Mouse (Mus musculus) midbrain, embryonic 11.5 days (tissue): Measurements from ENCODE around the gene Trp53. TPM values are rescaled to one million over a fixed set of nuclear protein-coding genes. Genes with fewer than 3 reads are reported as not detected.

Experiments
- ATAC-seq: fragments of 200-750 bp; cut with Nextera tagmentation; 2 replicates; pipeline ENCODE4 v1.8.0; 2017; ENCODE audit warnings: moderate TSS enrichment, moderate library complexity; ENCODE audit not compliant: low FRiP score
- DNase-seq: peaks from one replicate; pipeline ENCODE4 v3.0.0; 2015; ENCODE audit warnings: low spot score; ENCODE audit errors: missing footprints
- H3K27ac ChIP-seq: fragments of 300-500 bp; sonication (generic); 2 replicates; pipeline ENCODE4 v1.5.1; 2014; ENCODE audit warnings: low read depth, low read length
- H3K27me3 ChIP-seq: fragments of 300-500 bp; sonication (generic); 2 replicates; pipeline ENCODE4 v1.6.1; 2014; ENCODE audit warnings: mild to moderate bottlenecking, low read length, moderate library complexity, mixed read lengths; ENCODE audit not compliant: control insufficient read depth, insufficient read depth
- H3K36me3 ChIP-seq: fragments of 300-500 bp; sonication (generic); 2 replicates; pipeline ENCODE4 v1.6.1; 2014; ENCODE audit warnings: mild to moderate bottlenecking, low read length, moderate library complexity, mixed read lengths; ENCODE audit not compliant: control insufficient read depth, insufficient read depth
- H3K4me1 ChIP-seq: fragments of 300-500 bp; sonication (generic); 2 replicates; pipeline ENCODE4 v1.6.1; 2014; ENCODE audit warnings: low read length; ENCODE audit not compliant: control insufficient read depth, insufficient read depth
- H3K4me2 ChIP-seq: fragments of 300-500 bp; sonication (generic); 2 replicates; pipeline ENCODE4 v1.6.1; 2014; ENCODE audit warnings: mild to moderate bottlenecking, moderate library complexity
- H3K4me3 ChIP-seq: fragments of 300-500 bp; sonication (generic); 2 replicates; pipeline ENCODE4 v1.5.1; 2014; ENCODE audit warnings: low read depth, low read length
- H3K9ac ChIP-seq: fragments of 300-500 bp; sonication (generic); 2 replicates; pipeline ENCODE4 v1.6.1; 2014; ENCODE audit warnings: low read length
- H3K9me3 ChIP-seq: fragments of 300-500 bp; sonication (generic); 2 replicates; pipeline ENCODE4 v1.6.1; 2016; ENCODE audit warnings: low read length; ENCODE audit not compliant: control insufficient read depth
- WGBS: fragments of 180-500 bp; shearing (Covaris S2); extraction: QIAGEN DNeasy Blood & Tissue Kit; methylation state at CpG from one replicate; pipeline ENCODE4 v1.1.7; 2014; 5-methylcytosine and 5-hydroxymethylcytosine counted together
- polyA plus RNA-seq: library from polyadenylated mRNA; unstranded; fragments of >200 nt; fragmentation: Nextera tagmentation; extraction: Ambion mirVana; gene quantifications from 2 replicates; pipeline ENCODE4 v1.2.1, GENCODE M21; 2014

Gene Trp53
- polyA plus RNA-seq, 1 experiment from 2014 or later: 147 TPM

GRCm38 (mm10) chr11:69559183-69559582 is 21.0 kb upstream of the Trp53 start:
- 0 out of 2 replicates have a peak, but pooled peaks cover 2% of the 10 kb centered on the region for H3K27me3 ChIP-seq
- no peak overlapping the region for H3K27ac ChIP-seq
- ATAC-seq (no peak), DNase-seq (no peak)
- peaks cover 5% of the 10 kb centered on the region for H3K36me3 ChIP-seq
- 10% methylated on average over 5 of the region's 5 CpGs for WGBS
- H3K4me2 ChIP-seq: peak overlapping the region; percentile 100
- peaks cover 62% of the 10 kb centered on the region for H3K4me1 ChIP-seq
- H3K4me3 ChIP-seq: peak overlapping the region; percentile 69
- peak overlapping the region; percentile 94 for H3K9ac ChIP-seq
- H3K9me3 ChIP-seq: no peaks in the 10 kb centered on the region

- Histone ChIP-seq H3K4me3 (peak within 1 kb of the TSS; percentile 69), H3K27me3 (0 out of 2 replicates have a peak, but pooled peaks cover 2% of the 10 kb centered on the region), H3K27ac (peak within 1 kb of the TSS; percentile 72), H3K9me3 (no peaks in the 10 kb centered on the region), H3K4me2 (peak within 1 kb of the TSS; percentile 100), H3K9ac (peak within 1 kb of the TSS; percentile 94), H3K36me3 (peaks cover 7% of the 10 kb centered on the region), H3K4me1 (peaks cover 58% of the 10 kb centered on the region)
- ATAC-seq (peak; percentile 69), DNase-seq (peak; percentile 97)
- 1% methylated on average over 57 of the region's 59 CpGs for WGBS
Observed at GRCm38 (mm10) chr11:69559851-69560765, 20.1 kb upstream of the Trp53 start, which contains the start of gene Efnb3. Gene Efnb3, minus strand, starts transcription at chr11:69560205.

DNA sequence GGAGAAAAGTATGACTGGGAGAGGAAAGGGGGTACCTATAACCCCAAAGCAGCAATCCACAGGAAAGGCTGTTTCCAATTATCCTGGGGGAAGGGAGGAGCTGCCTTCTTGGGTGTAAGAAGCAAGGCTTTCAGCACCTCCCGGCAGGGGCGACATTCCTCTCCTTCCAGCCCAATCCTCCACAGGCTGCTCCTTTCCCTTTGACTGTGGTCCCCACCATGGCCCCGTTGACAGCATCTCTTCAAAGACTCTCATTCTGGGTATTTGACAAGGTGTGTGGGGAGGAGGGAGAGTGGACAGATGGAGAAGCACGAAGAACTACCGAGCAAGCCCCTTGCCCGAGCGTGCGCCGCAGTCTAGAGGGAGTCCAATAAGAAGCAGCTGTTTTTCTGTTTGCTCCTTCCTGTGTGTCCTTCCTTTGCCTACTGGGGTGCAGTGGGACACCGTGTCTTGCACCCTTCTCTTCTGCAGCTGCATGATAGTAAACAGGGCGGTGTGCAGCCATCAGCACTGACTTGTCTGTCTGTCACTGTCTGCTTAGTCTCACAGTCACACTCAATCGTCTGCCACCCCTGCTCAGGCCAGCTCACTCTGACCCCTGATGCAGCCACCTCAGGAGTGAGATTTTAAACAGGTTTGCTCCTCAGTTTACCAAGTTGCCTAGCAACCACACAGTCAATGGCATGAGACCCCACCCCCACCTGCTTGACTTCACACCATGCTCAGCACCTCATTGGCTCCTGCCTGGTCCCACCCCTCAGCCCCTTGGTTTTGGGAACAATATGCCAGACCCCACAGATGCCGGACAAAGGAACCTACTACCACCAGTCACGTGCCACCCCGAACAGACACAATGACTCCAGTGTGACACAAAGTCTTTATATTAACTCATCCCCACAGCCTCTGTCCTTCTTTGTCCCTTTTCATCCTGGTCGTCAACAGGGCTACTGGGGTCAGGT is 19.0 kb upstream of the Trp53 start:
- Histone ChIP-seq H3K9me3 (no peaks in the 10 kb centered on the region), H3K36me3 (peaks cover 9% of the 10 kb centered on the region), H3K4me3 (0 out of 2 replicates have a peak overlapping the region, but pooled peaks have one; percentile 1), H3K4me1 (peaks cover 58% of the 10 kb centered on the region), H3K4me2 (peak overlapping the region; percentile 100; the same call in 1 of the 2 replicates), H3K27ac (peak overlapping the region; percentile 72), H3K9ac (peak overlapping the region; percentile 32), H3K27me3 (0 out of 2 replicates have a peak, but pooled peaks cover 2% of the 10 kb centered on the region)
- 11% methylated on average over 16 of the region's 16 CpGs for WGBS
- peak; percentile 71 for ATAC-seq
- DNase-seq: peak; percentile 93

GRCm38 (mm10) chr11:69563373-69563772 is 16.8 kb upstream of the Trp53 start:
- Histone ChIP-seq H3K27ac (no peak overlapping the region), H3K4me2 (no peak overlapping the region), H3K9me3 (no peaks in the 10 kb centered on the region), H3K4me3 (no peak overlapping the region), H3K27me3 (0 out of 2 replicates have a peak, but pooled peaks cover 2% of the 10 kb centered on the region), H3K36me3 (peaks cover 9% of the 10 kb centered on the region), H3K9ac (no peak overlapping the region), H3K4me1 (peaks cover 36% of the 10 kb centered on the region)
- no peak for DNase-seq
- no peak for ATAC-seq
- 80% methylated on average over 13 of the region's 13 CpGs for WGBS

GRCm38 (mm10) chr11:69564391-69564790 is 15.8 kb upstream of the Trp53 start:
- H3K4me1 ChIP-seq: peaks cover 26% of the 10 kb centered on the region
- no peak overlapping the region for H3K27ac ChIP-seq
- no peak for ATAC-seq
- no peak overlapping the region for H3K4me2 ChIP-seq
- no peak for DNase-seq
- H3K9ac ChIP-seq: no peak overlapping the region
- no peak overlapping the region for H3K4me3 ChIP-seq
- WGBS: 52% methylated on average over 3 of the region's 3 CpGs
- peaks cover 9% of the 10 kb centered on the region for H3K36me3 ChIP-seq
- H3K9me3 ChIP-seq: no peaks in the 10 kb centered on the region
- H3K27me3 ChIP-seq: 0 out of 2 replicates have a peak, but pooled peaks cover 2% of the 10 kb centered on the region

GRCm38 (mm10) chr11:69565131-69565530 is 15.0 kb upstream of the Trp53 start:
- H3K9ac ChIP-seq: no peak overlapping the region
- 0 out of 2 replicates have a peak, but pooled peaks cover 2% of the 10 kb centered on the region for H3K27me3 ChIP-seq
- H3K27ac ChIP-seq: no peak overlapping the region
- ATAC-seq (no peak), DNase-seq (no peak)
- no peak overlapping the region for H3K4me3 ChIP-seq
- WGBS: 76% methylated on average over 8 of the region's 8 CpGs
- H3K9me3 ChIP-seq: no peaks in the 10 kb centered on the region
- peaks cover 22% of the 10 kb centered on the region for H3K4me1 ChIP-seq
- H3K4me2 ChIP-seq: no peak overlapping the region
- peaks cover 14% of the 10 kb centered on the region for H3K36me3 ChIP-seq

GRCm38 (mm10) chr11:69575220-69575619 is 4.9 kb upstream of the Trp53 start:
- H3K4me3 ChIP-seq: no peak overlapping the region
- WGBS: 66% methylated on average over 3 of the region's 3 CpGs
- no peak overlapping the region for H3K4me2 ChIP-seq
- no peak overlapping the region for H3K27ac ChIP-seq
- ATAC-seq (no peak), DNase-seq (no peak)
- H3K9me3 ChIP-seq: no peaks in the 10 kb centered on the region
- peaks cover 7% of the 10 kb centered on the region; the same call in 1 of the 2 replicates for H3K36me3 ChIP-seq
- no peaks in the 10 kb centered on the region for H3K27me3 ChIP-seq
- H3K9ac ChIP-seq: no peak overlapping the region
- peaks cover 25% of the 10 kb centered on the region for H3K4me1 ChIP-seq

- DNase-seq (no peak), ATAC-seq (no peak)
- Histone ChIP-seq H3K27me3 (no peaks in the 10 kb centered on the region), H3K4me3 (no peak overlapping the region), H3K36me3 (no peaks in the 10 kb centered on the region), H3K4me1 (peaks cover 25% of the 10 kb centered on the region), H3K9me3 (no peaks in the 10 kb centered on the region), H3K27ac (no peak overlapping the region), H3K9ac (no peak overlapping the region), H3K4me2 (no peak overlapping the region)
- 80% methylated on average over 5 of the region's 5 CpGs for WGBS
Observed at GRCm38 (mm10) chr11:69576307-69576706, 3.9 kb upstream of the Trp53 start.
